Mouse (Mus musculus) thymus, postnatal 14 days (tissue): ENCODE measurements around the gene Alg2.

Source experiments
- DNase-seq: peaks from one replicate; pipeline ENCODE4 v3.0.0; 2021

The Alg2 gene

GRCm38 (mm10) chr4:47449586-47450522 lies 24.3 kb downstream of the Alg2 start:
- no peak for DNase-seq

DNA sequence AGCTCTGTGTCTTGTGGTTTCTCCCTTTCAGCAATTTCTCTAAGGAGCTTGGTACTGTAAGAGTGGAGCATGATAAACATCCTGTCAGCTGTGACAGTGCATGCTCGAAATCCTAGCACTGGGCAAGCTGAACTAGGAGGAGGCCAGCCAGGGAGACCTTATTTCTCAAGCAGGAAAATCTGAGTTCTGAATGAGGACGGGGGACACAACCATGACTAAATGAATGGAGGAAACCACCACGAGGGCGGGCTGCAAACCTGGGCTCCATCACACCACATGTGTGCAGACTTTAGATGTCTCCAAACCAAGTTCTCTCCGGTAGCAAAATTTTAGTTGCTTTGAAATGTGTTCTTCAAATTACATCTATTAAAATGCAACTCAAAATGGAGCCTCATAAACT lies 25.0 kb downstream of the Alg2 start:
- DNase-seq: no peak

GRCm38 (mm10) chr4:47448526-47448925 lies 25.6 kb downstream of the Alg2 start:
- DNase-seq: no peak

DNA sequence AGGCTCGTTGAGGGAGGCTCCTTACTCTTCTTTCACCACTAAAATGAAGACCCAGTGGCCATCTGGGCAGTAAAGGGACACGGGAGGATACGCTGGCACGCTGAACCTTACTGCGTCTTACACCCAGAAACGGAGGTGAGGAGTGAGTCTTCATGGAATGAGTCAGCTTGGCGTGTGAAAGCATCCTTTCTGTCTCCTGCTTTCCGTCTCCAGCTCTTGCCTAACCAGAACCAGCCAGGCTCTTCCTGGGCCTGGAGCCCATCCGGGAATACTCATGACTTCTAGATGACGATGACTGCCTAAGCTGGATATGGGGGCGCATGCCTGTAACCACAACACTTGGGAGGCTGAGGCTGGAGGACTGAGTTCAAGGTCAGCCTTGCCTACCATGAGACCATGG lies 33.2 kb downstream of the Alg2 start:
- no peak for DNase-seq

DNA sequence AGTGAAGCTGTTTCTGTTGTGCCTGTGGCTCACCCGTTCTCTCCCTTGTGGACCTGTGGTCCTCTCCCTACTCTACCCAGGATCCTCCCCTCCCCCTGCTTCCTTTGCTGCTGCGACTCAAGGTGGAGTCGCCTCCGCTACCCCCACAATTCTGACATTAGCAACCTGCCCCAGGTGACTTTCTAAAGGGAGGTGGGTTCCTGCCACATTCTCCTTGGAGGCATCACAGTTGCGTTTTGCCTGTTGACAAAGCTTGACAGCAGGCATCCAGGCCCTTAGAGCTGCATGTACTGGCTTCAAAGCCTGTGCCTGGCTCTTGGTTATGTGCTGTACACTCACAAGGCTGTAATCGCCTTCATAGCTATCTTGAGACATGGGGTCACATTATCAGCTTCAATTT lies 35.2 kb downstream of the Alg2 start:
- DNase-seq: no peak

DNA sequence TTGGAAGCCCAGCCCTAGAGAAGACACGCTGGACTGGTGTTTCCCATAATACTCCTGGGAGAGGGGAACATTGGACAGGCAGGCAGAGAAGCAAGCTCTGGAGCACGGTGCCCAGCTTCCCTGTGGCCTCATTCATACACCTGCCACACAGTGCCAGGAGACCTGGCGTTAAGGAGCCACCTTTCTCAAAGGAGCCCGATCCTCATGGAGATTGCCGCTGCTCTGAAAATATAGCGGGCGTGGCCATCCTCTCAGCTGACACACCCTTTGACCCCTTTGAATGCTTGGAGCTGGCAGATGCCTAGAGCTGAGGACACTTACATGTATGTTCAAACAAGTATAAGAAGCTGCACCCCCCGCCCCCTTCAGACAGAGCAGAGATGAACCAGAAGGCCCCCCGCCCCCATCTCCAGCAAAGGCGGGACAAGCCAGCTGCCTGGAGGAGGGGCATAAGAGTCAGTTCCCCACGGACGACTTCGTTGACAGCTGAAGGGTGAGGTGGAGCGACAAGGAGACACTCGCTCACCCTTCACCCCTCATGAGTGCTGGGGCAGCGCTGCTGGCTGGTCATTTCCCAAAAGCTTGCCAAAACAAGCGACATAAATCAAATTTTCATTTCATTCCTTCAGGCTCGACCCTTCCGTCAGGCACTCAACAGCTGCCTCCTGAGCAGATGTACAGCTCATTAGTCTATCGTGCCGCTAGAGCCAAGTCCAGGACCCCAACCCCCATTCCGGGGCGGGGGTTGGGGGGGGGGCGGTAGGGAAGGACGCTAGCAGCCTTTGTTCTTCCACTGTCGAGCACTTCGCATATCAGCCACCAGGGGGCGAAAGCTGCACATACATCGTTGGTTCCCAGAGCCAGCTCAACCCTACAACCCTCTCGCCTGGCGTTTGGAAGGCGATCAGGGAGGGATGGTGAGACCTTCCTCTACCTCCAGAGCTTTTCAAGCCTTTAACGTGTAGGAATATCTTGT lies 36.5 kb downstream of the Alg2 start:
- peak; percentile 85 for DNase-seq

GRCm38 (mm10) chr4:47435566-47436360 lies 38.4 kb downstream of the Alg2 start:
- no peak for DNase-seq

DNA sequence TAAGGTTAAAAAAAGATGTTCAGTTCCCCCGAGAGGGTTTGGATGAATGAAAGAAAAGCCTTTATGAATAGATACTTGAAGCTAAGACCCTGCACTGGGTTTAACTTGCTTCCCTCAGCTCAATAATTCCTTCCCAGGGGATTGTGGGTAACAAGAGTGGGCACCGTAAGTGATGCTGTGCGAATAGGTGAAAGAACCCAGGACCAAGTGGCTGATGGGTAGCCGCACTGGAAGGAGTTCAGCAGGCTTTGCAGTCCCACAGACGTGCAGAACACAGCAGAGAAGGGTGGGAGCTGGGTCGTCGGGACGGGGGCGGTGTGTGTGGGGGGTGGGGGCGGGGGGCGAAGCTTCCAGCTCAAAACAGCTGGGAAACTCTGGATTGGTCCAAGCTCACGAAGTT lies 39.0 kb downstream of the Alg2 start:
- DNase-seq: no peak

DNA sequence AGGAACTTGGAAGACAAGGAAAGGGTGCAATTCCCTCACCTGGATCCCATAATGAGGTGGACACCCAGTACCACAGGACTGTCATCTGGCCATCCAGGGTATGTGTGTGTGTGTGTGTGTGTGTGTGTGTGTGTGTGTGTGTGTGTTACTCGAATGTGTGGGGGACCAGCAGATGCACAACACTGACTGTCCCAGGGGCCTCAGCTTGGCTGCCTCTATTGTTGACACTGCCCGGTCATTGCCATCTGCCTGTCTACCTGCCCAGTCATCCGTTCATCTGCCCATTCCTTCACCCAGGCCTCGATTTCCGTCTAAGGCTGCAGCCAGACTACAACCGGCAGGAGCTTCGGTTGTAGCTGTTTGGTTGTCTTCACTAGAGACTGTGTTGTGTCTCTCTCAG lies 41.4 kb downstream of the Alg2 start:
- DNase-seq: no peak

GRCm38 (mm10) chr4:47431081-47431480 lies 43.1 kb downstream of the Alg2 start:
- no peak for DNase-seq

GRCm38 (mm10) chr4:47430557-47430956 lies 43.6 kb downstream of the Alg2 start:
- DNase-seq: no peak

GRCm38 (mm10) chr4:47427606-47428005 lies 46.5 kb downstream of the Alg2 start:
- DNase-seq: no peak

- peak; percentile 73 for DNase-seq
These were observed 48.8 kb downstream of the Alg2 start for GRCm38 (mm10) chr4:47425247-47425830.

DNA sequence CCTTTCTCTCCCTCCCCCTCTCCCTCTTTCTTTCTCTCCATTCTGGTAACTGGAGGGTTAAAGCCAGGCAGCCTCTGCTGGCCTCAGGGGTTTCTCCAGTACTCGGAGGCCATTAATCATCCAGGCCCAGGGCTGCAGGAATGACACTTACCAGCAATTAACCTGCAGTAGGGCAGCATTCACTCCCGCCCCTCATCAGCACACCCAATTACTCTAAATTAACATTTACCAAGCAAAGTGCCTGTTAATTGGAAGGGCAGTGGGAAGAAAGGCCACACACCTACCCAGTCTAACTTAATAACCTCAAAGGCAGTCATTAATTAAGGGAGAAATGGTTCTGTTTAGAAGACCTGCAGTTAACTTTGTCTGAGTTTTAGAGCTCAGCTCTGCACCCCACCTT lies 49.8 kb downstream of the Alg2 start:
- DNase-seq: no peak

- DNase-seq: no peak
These were observed 51.2 kb downstream of the Alg2 start for GRCm38 (mm10) chr4:47422946-47423345.

- no peak for DNase-seq
These were observed 51.9 kb downstream of the Alg2 start for GRCm38 (mm10) chr4:47422194-47422593.

DNA sequence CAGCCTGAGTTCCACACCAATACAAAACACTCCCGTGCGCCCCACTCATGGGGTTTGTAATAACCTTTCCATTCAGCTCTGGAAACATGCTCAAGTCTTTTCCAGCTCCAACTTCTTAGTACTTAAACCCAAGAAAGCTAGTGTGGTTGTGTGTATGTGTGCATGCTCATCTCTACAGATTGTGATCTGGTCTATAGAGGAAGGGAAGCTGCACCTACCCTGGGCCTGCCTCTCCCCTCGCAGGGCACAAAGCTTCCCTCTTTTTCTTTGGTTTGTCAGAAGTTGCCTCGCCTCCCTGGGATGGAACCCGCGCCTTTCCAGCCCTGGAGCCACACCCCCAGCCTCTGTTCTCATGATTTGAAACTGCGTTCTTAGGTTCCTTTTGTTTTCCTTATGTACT lies 53.9 kb downstream of the Alg2 start:
- DNase-seq: no peak

GRCm38 (mm10) chr4:47419268-47419973 lies 54.7 kb downstream of the Alg2 start:
- DNase-seq: peak; percentile 11

DNA sequence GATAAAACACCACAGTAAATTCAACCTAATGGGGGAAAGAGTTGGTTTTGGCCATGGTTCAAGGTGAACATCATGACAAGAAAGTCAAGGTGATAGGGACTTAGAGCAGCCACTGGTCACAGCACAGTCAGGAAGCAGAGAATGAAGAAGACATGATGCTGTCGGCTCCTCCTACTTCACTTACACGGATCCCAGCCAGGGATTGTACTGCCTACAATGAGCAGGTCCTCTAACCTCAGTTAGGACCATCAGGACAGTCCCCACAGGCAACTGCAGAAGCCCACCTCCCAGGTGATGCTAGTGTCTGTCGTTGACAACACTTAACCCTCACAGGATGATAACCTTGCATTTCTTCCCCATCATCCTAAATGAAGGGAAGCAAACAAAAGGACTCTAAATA lies 56.3 kb downstream of the Alg2 start:
- DNase-seq: no peak
